Mouse (Mus musculus): ENCODE measurements around the gene Spx. TPM values are rescaled to one million over a fixed set of nuclear protein-coding genes. Genes with fewer than 3 reads are reported as not detected.

Spx gene
- polyA plus RNA-seq (2012; fragmentation: generic; extraction: Trizol) = under 1 TPM; 0.06 to 0.54 TPM

DNA sequence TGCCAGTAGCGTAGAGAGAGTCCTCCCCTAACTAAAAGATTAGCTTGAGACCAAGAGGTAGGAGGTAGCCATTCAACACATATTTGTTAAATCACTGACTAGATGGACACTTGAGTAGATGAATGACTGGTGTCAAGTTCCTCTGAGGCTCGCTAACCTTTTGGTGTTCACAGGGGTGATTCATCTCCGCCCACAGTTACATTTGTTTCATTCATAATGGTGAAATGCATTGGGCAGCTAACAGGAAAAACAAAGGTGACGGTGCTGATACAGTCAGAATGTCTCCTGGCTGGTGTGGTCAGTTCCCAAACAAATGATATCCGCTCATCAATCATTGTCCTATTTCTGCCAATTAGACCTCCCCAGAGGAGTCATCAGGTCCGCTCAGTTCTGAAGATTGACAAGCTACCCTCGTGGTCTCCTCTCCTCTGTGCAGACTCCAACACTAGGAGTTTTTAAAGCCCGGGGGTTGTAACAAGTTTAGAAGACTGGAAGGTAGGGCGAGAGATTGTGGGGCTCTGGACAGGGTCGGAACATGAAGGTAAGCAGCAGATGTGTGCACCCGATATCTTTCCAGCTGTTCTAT is at the start of gene Spx:
TSS of gene Spx (plus strand) at position 536 of the 586 bp plus-strand sequence.

DNA sequence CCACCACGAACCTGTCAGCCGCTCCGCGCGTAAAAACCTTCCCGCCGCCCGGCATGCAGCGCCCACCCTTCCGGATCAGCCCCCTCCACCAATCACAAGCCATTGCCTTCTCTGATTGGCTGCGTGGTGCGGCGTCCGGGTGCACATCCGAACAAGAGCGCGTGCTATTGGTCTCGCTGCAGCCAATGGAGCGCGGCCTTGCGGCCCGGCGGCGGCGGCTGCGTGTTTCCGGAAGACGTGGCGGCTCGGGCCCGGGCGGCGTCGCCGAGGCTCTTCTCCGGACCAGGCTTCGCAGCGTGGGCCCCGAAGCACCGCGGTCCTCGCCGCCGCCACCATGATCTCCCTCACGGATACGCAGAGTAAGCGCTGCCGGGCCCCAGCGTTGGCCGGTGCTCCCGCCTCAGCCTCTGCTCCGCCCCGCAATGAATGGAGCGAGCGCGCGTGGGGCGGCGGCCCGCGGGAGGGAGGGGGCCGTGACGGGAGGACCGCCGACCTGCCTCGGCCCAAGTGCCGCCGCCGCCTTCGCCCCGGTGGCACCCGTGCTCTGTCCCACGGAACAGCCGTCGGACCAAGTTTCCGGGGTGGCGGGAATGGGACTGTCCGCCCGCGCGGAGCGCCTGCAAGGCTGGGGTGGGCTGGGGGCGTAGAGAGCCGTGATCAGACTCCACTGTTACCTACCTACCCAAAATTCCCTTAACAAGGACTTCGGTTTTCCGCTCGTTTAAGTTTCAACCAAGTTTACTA is 26.1 kb upstream of the Spx start, which contains the start of the genes Recql and Golt1b:
TSS of gene Recql (minus strand) at position 77 of the 744 bp plus-strand sequence.
TSS of gene Golt1b (plus strand) at position 211 of the 744 bp plus-strand sequence.

Other genes with a start within 250 kb of the Spx start
- gene Slco1a6, start 204.9 kb upstream of the Spx start, polyA plus RNA-seq (2012; fragmentation: generic; extraction: Trizol) = under 1 TPM in 1 of 2 experiments, not detected in 1; 0.08 TPM
- gene Iapp, start 115.0 kb upstream of the Spx start, polyA plus RNA-seq (2012; fragmentation: generic; extraction: Trizol) = under 1 TPM in 1 of 2 experiments, not detected in 1; 0.04 TPM
- gene Slco1a5, start 90.5 kb upstream of the Spx start, polyA plus RNA-seq (2012; fragmentation: generic; extraction: Trizol) = under 1 TPM; 0.04 to 0.19 TPM
- 1 to 10 TPM in 1 of 2 experiments, under 1 TPM in 1; 0.26 to 3.3 TPM for gene Pyroxd1, start 67.8 kb upstream of the Spx start, polyA plus RNA-seq (2012; fragmentation: generic; extraction: Trizol)
- 1 to 10 TPM; 2.2 to 9.5 TPM for gene Recql, start 26.4 kb upstream of the Spx start, polyA plus RNA-seq (2012; fragmentation: generic; extraction: Trizol)
- gene Golt1b, start 26.2 kb upstream of the Spx start, polyA plus RNA-seq (2012; fragmentation: generic; extraction: Trizol) = 10 to 100 TPM in 1 of 2 experiments, 1 to 10 TPM in 1; 7.2 to 15.8 TPM
- gene Gys2, start 59.7 kb downstream of the Spx start, polyA plus RNA-seq (2012; fragmentation: generic; extraction: Trizol) = not detected
- 100 to 1,000 TPM in 1 of 2 experiments, 10 to 100 TPM in 1; 25.1 to 109 TPM for gene Ldhb, start 94.5 kb downstream of the Spx start, polyA plus RNA-seq (2012; fragmentation: generic; extraction: Trizol)
- under 1 TPM in 1 of 2 experiments, not detected in 1; 0.01 TPM for gene Kcnj8, start 158.2 kb downstream of the Spx start, polyA plus RNA-seq (2012; fragmentation: generic; extraction: Trizol)

All from C3H10T1/2 (cell line).